Mouse (Mus musculus) ovary, adult 10 weeks (tissue): ENCODE data around the gene Tex46. TPM values are rescaled to one million over a fixed set of nuclear protein-coding genes. Genes with fewer than 3 reads are reported as not detected.

ENCODE experiments used
- polyA plus RNA-seq: library from polyadenylated mRNA; stranded (reverse); fragments of 350-450 nt; fragmentation: Illumina TruSeq; extraction: RNeasy Lipid Tissue Mini Kit (QIAGEN cat#74804); gene quantifications from one replicate; pipeline ENCODE4 v1.2.3, GENCODE M21; 2014

The Tex46 gene
- polyA plus RNA-seq, result not detected

GRCm38 (mm10) chr4:136610387-136610856 lies at the start of gene Tex46:
Tex46 (plus strand) TSS chr4:136610437.

GRCm38 (mm10) chr4:136602568-136602967 lies 7.7 kb upstream of the Tex46 start, which contains the start of gene Kdm1a:
Kdm1a (minus strand) TSS chr4:136602723.

GRCm38 (mm10) chr4:136622388-136622787 lies 12.2 kb downstream of the Tex46 start, which contains the start of gene Lactbl1:
Lactbl1 (plus strand) TSS chr4:136622621.

Other genes starting within 250 kb of the Tex46 start
- gene Htr1d, start 186.9 kb upstream of the Tex46 start, polyA plus RNA-seq, result 0.94 TPM
- not detected for gene 6030445D17Rik, start 148.2 kb upstream of the Tex46 start, polyA plus RNA-seq
- 47.8 TPM for gene Luzp1, start 140.7 kb upstream of the Tex46 start, polyA plus RNA-seq
- gene Kdm1a, start 7.7 kb upstream of the Tex46 start, polyA plus RNA-seq, result 186 TPM
- gene Lactbl1, start 12.2 kb downstream of the Tex46 start, polyA plus RNA-seq, result not detected
- 0.57 TPM for gene Ephb2, start 225.6 kb downstream of the Tex46 start, polyA plus RNA-seq